Mouse (Mus musculus): ENCODE results near the gene Phactr2.

DNA sequence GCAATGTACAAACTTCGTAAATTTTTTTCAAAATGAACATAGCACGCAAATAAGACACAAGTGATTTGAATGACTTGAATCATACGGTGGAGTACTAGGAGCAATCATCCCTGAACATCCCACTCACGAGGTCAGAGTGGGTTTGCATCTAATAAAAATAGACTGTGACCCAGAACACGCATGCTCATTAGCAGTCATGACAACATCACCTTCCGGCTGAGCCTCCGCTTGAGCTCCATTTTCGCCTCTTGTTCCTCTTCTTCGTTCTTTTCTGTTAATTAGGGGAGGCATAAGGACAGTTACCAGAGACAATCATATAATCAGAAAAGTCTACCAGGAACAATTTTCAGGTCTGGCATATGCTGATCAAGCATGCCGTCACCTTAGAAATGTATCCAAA is 240.3 kb downstream of the Phactr2 start:
- TF ChIP-seq CTCF (IDR thresholded peaks at IDR 0.05): no peak
- TF ChIP-seq EP300 (IDR thresholded peaks at IDR 0.05): no peak

Data from lung, postnatal 0 days (tissue).